ENCODE assay signal across 8 mouse cellular contexts in the genomic region with DNA sequence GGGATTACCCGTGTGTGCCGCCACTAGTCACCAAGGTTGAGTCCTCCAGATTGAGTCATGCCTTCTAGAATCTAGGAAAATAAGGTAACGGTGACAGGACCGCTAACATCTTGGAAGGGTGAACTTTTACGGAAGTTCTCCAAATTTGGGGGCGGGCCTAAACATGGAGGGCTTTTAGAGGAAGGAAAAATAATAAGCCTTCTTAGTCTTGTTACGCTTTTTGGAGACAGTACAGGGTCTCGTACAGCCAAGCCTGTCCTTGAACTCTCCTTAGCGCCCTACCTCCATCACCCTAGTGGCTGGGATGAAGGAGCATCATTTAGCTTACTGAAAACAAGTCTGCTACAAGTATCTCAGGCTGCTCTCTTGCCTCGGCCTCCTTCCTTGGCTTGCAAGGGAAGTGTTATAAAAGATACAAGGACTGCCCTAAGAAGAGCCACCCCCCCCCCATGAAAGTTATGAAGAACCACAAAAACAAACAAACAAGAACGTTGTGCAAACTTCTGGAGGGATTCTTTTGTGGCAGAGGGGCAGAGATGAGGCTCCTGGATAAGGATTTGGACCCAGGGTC. TPM values are rescaled to one million over a fixed set of nuclear protein-coding genes. Genes with fewer than 3 reads are reported as not detected.
DNase-seq lines count a peak whose midpoint lies in the region; ATAC-seq lines count a peak whose summit lies in the region.

No protein-coding gene starts in this region.

- peaks cover 30% of the 10 kb centered on the region for H3K4me1 ChIP-seq in kidney, embryonic 16.5 days (ENCODE audit: insufficient read depth, low read length)
- H3K4me1 ChIP-seq in hindbrain, embryonic 13.5 days (replicated peaks) = peaks cover 40% of the 10 kb centered on the region
- H3K4me1 ChIP-seq in midbrain, embryonic 10.5 days = peaks cover 47% of the 10 kb centered on the region

- H3K27ac ChIP-seq in kidney, embryonic 16.5 days (ENCODE audit: low read length) = no peak overlapping the region
- no peak overlapping the region for H3K27ac ChIP-seq in hindbrain, embryonic 13.5 days
- H3K27ac ChIP-seq in midbrain, embryonic 10.5 days (replicated peaks) = peak overlapping the region; percentile 85

- H3K27me3 ChIP-seq in kidney, embryonic 16.5 days (ENCODE audit: insufficient read depth, low read length) = no peaks in the 10 kb centered on the region
- peaks cover 24% of the 10 kb centered on the region for H3K27me3 ChIP-seq in hindbrain, embryonic 13.5 days
- no peaks in the 10 kb centered on the region for H3K27me3 ChIP-seq in midbrain, embryonic 10.5 days (ENCODE audit: low read depth, poor library complexity, severe bottlenecking)

- H3K4me3 ChIP-seq in kidney, embryonic 16.5 days (ENCODE audit: low read length) = peak overlapping the region; percentile 74
- H3K4me3 ChIP-seq in hindbrain, embryonic 13.5 days = peak overlapping the region; percentile 55
- H3K4me3 ChIP-seq in midbrain, embryonic 10.5 days = peak overlapping the region; percentile 75

- peak overlapping the region; percentile 98 for H3K4me2 ChIP-seq in kidney, embryonic 16.5 days (replicated peaks; ENCODE audit: low read depth, low read length)
- H3K4me2 ChIP-seq in hindbrain, embryonic 13.5 days = peak overlapping the region; percentile 99

- no peaks in the 10 kb centered on the region for H3K9me3 ChIP-seq in kidney, embryonic 16.5 days (ENCODE audit: low read length)
- no peaks in the 10 kb centered on the region for H3K9me3 ChIP-seq in hindbrain, embryonic 13.5 days
- no peaks in the 10 kb centered on the region for H3K9me3 ChIP-seq in midbrain, embryonic 10.5 days (replicated peaks)

- DNase-seq in kidney, postnatal 14 days = no peak
- peak; percentile 39 for DNase-seq in c-Kit-positive CD71-negative TER-119-negative erythroid progenitor cells, embryonic 14.5 days (ENCODE audit: low read depth)
- peak; percentile 21 for DNase-seq in midbrain, embryonic 10.5 days (ENCODE audit: low spot score)
- no peak for DNase-seq in cerebellum, adult 8-10 months
- DNase-seq in ovary, adult 18-20 months (ENCODE audit: low spot score) = no peak
- DNase-seq in gastrocnemius, postnatal 4 days (ENCODE audit: low spot score in 2 of 2) = no peak

- 6% methylated on average over 11 of the region's 11 CpGs for WGBS in kidney, embryonic 16.5 days
- WGBS in hindbrain, embryonic 13.5 days = 4% methylated on average over 11 of the region's 11 CpGs
- WGBS in midbrain, embryonic 10.5 days = under 1% methylated on average over 11 of the region's 11 CpGs

- no peak for ATAC-seq in kidney, embryonic 16.5 days (ENCODE audit: low FRiP score, low TSS enrichment)
- ATAC-seq in hindbrain, embryonic 13.5 days (ENCODE audit: low FRiP score) = no peak

- H3K36me3 ChIP-seq in kidney, embryonic 16.5 days (ENCODE audit: insufficient read depth, low read length) = peaks cover 5% of the 10 kb centered on the region
- H3K36me3 ChIP-seq in hindbrain, embryonic 13.5 days = no peaks in the 10 kb centered on the region
- peaks cover 27% of the 10 kb centered on the region for H3K36me3 ChIP-seq in midbrain, embryonic 10.5 days

- peak overlapping the region; percentile 84 for H3K9ac ChIP-seq in kidney, embryonic 16.5 days (replicated peaks; ENCODE audit: low read length)
- peak overlapping the region; percentile 75 for H3K9ac ChIP-seq in hindbrain, embryonic 13.5 days

RNA-seq across cellular contexts. Expression of gene Slc1a5, which starts 1.5 kb away (rescaled TPM):
- 49.2 and 51.0 TPM in 2 replicates for polyA plus RNA-seq in kidney, embryonic 16.5 days (2015; fragmentation: Nextera tagmentation; extraction: Ambion mirVana)
- polyA plus RNA-seq in hindbrain, embryonic 13.5 days (2015; fragmentation: Nextera tagmentation; extraction: Ambion mirVana) = 8.6 and 8.7 TPM in 2 replicates
- 40.1 and 40.4 TPM in 2 replicates for polyA plus RNA-seq in midbrain, embryonic 10.5 days (2016; fragmentation: Nextera tagmentation; extraction: Ambion mirVana)
- 10 to 100 TPM; 51.8 to 55.1 TPM for total RNA-seq in gastrocnemius, postnatal 4 days (2021)

RNA-seq across cellular contexts. Expression of gene Strn4, which starts 33.0 kb away (rescaled TPM):
- 98.4 and 111 TPM in 2 replicates for polyA plus RNA-seq in kidney, embryonic 16.5 days (2015; fragmentation: Nextera tagmentation; extraction: Ambion mirVana)
- 159 and 172 TPM in 2 replicates for polyA plus RNA-seq in hindbrain, embryonic 13.5 days (2015; fragmentation: Nextera tagmentation; extraction: Ambion mirVana)
- 108 and 137 TPM in 2 replicates for polyA plus RNA-seq in midbrain, embryonic 10.5 days (2016; fragmentation: Nextera tagmentation; extraction: Ambion mirVana)
- total RNA-seq in gastrocnemius, postnatal 4 days (2021) = 10 to 100 TPM; 66.6 to 78.7 TPM

RNA-seq across cellular contexts. Expression of gene Fkrp, which starts 33.9 kb away (rescaled TPM):
- polyA plus RNA-seq in kidney, embryonic 16.5 days (2015; fragmentation: Nextera tagmentation; extraction: Ambion mirVana) = 36.3 and 36.6 TPM in 2 replicates
- 43.6 and 45.3 TPM in 2 replicates for polyA plus RNA-seq in hindbrain, embryonic 13.5 days (2015; fragmentation: Nextera tagmentation; extraction: Ambion mirVana)
- 28.3 and 32.9 TPM in 2 replicates for polyA plus RNA-seq in midbrain, embryonic 10.5 days (2016; fragmentation: Nextera tagmentation; extraction: Ambion mirVana)
- 10 to 100 TPM; 22.7 to 22.9 TPM for total RNA-seq in gastrocnemius, postnatal 4 days (2021)

RNA-seq across cellular contexts. Expression of gene Ap2s1, which starts 44.4 kb away (rescaled TPM):
- 269 and 282 TPM in 2 replicates for polyA plus RNA-seq in kidney, embryonic 16.5 days (2015; fragmentation: Nextera tagmentation; extraction: Ambion mirVana)
- polyA plus RNA-seq in hindbrain, embryonic 13.5 days (2015; fragmentation: Nextera tagmentation; extraction: Ambion mirVana) = 381 and 383 TPM in 2 replicates
- 278 and 281 TPM in 2 replicates for polyA plus RNA-seq in midbrain, embryonic 10.5 days (2016; fragmentation: Nextera tagmentation; extraction: Ambion mirVana)
- total RNA-seq in gastrocnemius, postnatal 4 days (2021) = 100 to 1,000 TPM in 1 of 2 experiments, 10 to 100 TPM in 1; 86.6 to 106 TPM

Comparison
In these comparisons a context has a peak if more than half of its experiments do, and no peak if none do; other contexts are left out.
1. DNase-seq: peak in c-Kit-positive CD71-negative TER-119-negative erythroid progenitor cells, embryonic 14.5 days (single experiment) and midbrain, embryonic 10.5 days (single experiment); none in kidney, postnatal 14 days (single experiment), cerebellum, adult 8-10 months (single experiment), ovary, adult 18-20 months (single experiment) and gastrocnemius, postnatal 4 days (0 of 2).
2. Peak in every context shown above with its lines, with median percentiles within 50 percentile points of each other: H3K4me3 ChIP-seq.